Mouse (Mus musculus) testis, adult 2 months (tissue): ENCODE measurements around the gene Hsd11b1. TPM values are rescaled to one million over a fixed set of nuclear protein-coding genes. Genes with fewer than 3 reads are reported as not detected.

Source experiments
- H3K27ac ChIP-seq: fragments of 200-500 bp; 2 replicates; pipeline ENCODE4 v1.5.1; 2012; ENCODE audit warnings: low read depth, low read length; ENCODE audit not compliant: control insufficient read depth, insufficient read depth
- H3K27me3 ChIP-seq: fragments of 200-500 bp; 2 replicates; pipeline ENCODE4 v1.6.1; 2012; ENCODE audit warnings: mild to moderate bottlenecking, low read length, moderate library complexity; ENCODE audit not compliant: control insufficient read depth, insufficient read depth
- H3K36me3 ChIP-seq: fragments of 200-500 bp; 2 replicates; pipeline ENCODE4 v1.6.1; 2012; ENCODE audit warnings: mild to moderate bottlenecking, low read length; ENCODE audit not compliant: control insufficient read depth, insufficient read depth
- H3K4me1 ChIP-seq: fragments of 200-500 bp; 2 replicates; pipeline ENCODE4 v1.6.1; 2012; ENCODE audit warnings: low read length; ENCODE audit not compliant: control insufficient read depth, insufficient read depth
- H3K4me3 ChIP-seq: fragments of 200-500 bp; 2 replicates; pipeline ENCODE4 v1.5.1; 2012; ENCODE audit warnings: low read depth, mild to moderate bottlenecking, low read length, moderate library complexity, mixed read lengths; ENCODE audit not compliant: control insufficient read depth
- CTCF ChIP-seq: fragments of 200-500 bp; IDR thresholded peaks from 2 replicates; pipeline ENCODE4 v1.5.1; 2012; ENCODE audit warnings: low read depth, mild to moderate bottlenecking, inconsistent platforms, low read length, moderate library complexity; ENCODE audit not compliant: control insufficient read depth, insufficient read depth, insufficient replicate concordance
- POLR2A ChIP-seq: fragments of 200-500 bp; IDR thresholded peaks from 2 replicates; pipeline ENCODE4 v1.6.1; 2012; ENCODE audit warnings: low read depth, mild to moderate bottlenecking, inconsistent platforms, low read length, moderate library complexity; ENCODE audit not compliant: control insufficient read depth
- polyA plus RNA-seq: library from polyadenylated mRNA; depleted of rRNA; stranded (reverse); fragments of >200 nt; gene quantifications from 2 replicates; pipeline ENCODE4 v1.2.3, GENCODE M21; 2012

The Hsd11b1 gene
- polyA plus RNA-seq, 1 experiment = 0.67 TPM

DNA sequence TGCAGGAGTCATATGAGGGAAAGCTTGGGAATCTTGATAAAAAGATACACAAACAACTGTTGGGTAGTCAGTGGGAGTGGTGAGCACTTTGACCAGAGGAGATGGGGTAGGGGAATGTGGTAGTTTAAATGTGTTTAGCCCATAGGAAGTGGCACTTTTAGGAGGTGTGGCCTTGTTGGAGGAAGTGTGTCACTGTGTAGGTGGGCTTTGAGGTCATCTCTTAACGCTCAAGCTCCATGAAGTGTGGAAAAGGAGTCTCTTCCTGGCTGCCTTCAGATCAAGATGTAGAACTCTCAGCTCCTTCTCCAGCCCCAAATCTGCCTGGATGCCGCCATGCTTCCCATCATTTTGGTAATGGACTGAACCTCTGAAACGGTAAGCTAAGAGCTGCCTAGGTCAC is 56.4 kb downstream of the Hsd11b1 start, which contains the start of gene Lamb3:
Lamb3 (plus strand) TSS at position 197 of the 400 bp plus-strand sequence.
- Histone ChIP-seq H3K4me1 (no peaks in the 10 kb centered on the region), H3K4me3 (no peak within 1 kb of the TSS), H3K36me3 (no peaks in the 10 kb centered on the region), H3K27ac (no peak within 1 kb of the TSS), H3K27me3 (no peaks in the 10 kb centered on the region)
- no peak for TF ChIP-seq POLR2A
- no peak for TF ChIP-seq CTCF

GRCm38 (mm10) chr1:193205431-193205830 is 58.4 kb downstream of the Hsd11b1 start:
- no peaks in the 10 kb centered on the region for H3K36me3 ChIP-seq
- TF ChIP-seq POLR2A = no peak
- no peak for TF ChIP-seq CTCF
- no peaks in the 10 kb centered on the region for H3K27me3 ChIP-seq
- H3K4me3 ChIP-seq = no peak overlapping the region
- no peaks in the 10 kb centered on the region for H3K4me1 ChIP-seq
- H3K27ac ChIP-seq = no peak overlapping the region

- TF ChIP-seq CTCF (no peak), POLR2A (no peak)
- Histone ChIP-seq H3K4me1 (no peaks in the 10 kb centered on the region), H3K4me3 (no peak overlapping the region), H3K36me3 (no peaks in the 10 kb centered on the region), H3K27ac (no peak overlapping the region), H3K27me3 (no peaks in the 10 kb centered on the region)
Observed at GRCm38 (mm10) chr1:193203821-193204220, 60.1 kb downstream of the Hsd11b1 start.

- Histone ChIP-seq H3K4me1 (no peaks in the 10 kb centered on the region), H3K27ac (no peak within 1 kb of the TSS), H3K4me3 (no peak within 1 kb of the TSS), H3K36me3 (no peaks in the 10 kb centered on the region), H3K27me3 (no peaks in the 10 kb centered on the region)
- TF ChIP-seq POLR2A (no peak), CTCF (no peak)
Observed at GRCm38 (mm10) chr1:193201383-193201778, 62.5 kb downstream of the Hsd11b1 start, which contains the start of gene Traf3ip3. Gene Traf3ip3 (minus strand): TSS chr1:193201703.

GRCm38 (mm10) chr1:193200640-193201382 is 63.1 kb downstream of the Hsd11b1 start:
- no peaks in the 10 kb centered on the region for H3K36me3 ChIP-seq
- H3K27ac ChIP-seq = no peak overlapping the region
- H3K27me3 ChIP-seq = no peaks in the 10 kb centered on the region
- H3K4me3 ChIP-seq = no peak overlapping the region
- no peak for TF ChIP-seq CTCF
- TF ChIP-seq POLR2A = no peak
- no peaks in the 10 kb centered on the region for H3K4me1 ChIP-seq

GRCm38 (mm10) chr1:193198312-193198711 is 65.6 kb downstream of the Hsd11b1 start:
- TF ChIP-seq CTCF = no peak
- TF ChIP-seq POLR2A = no peak
- Histone ChIP-seq H3K27ac (no peak overlapping the region), H3K27me3 (no peaks in the 10 kb centered on the region), H3K36me3 (no peaks in the 10 kb centered on the region), H3K4me3 (no peak overlapping the region), H3K4me1 (no peaks in the 10 kb centered on the region)

DNA sequence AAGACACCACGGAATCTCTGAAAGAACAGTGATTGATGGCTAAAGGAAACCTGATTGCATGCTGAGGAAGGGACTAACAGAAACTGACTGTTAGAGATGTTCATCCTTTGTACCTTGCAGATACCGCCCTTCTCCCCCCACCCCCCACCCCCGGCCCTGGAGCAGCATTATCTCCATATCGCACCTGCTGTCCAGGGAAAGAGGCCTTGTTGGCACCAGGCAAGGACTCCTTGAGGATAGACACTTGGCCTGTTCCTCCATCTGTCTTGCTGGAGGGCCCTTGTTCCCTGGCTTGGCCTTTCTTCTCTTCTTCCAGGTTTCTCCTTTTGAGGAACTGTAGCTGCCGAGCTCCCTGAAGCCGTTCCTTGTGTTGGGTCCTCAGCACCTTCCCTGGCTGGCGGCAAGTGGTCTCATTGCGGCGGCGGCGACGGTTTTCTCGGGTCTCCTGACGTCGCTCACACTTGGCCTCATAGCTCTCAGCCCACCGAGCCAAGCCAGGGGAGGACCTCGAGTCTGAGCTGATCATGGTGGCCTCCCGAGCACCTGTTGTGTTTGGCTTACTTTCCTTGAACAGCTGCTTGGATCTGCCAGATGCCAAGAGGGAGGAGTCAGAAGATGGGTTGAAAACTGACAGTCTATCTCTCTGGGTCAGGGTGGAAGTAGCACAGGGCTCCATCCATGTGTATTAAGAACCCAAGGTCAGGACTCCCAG is 66.2 kb downstream of the Hsd11b1 start:
- Histone ChIP-seq H3K27ac (no peak overlapping the region), H3K27me3 (no peaks in the 10 kb centered on the region)

More for the DNA sequence above, 66.2 kb downstream of the Hsd11b1 start:
- H3K4me3 ChIP-seq = no peak overlapping the region
- no peak for TF ChIP-seq POLR2A
- TF ChIP-seq CTCF = no peak
- H3K4me1 ChIP-seq = no peaks in the 10 kb centered on the region
- H3K36me3 ChIP-seq = no peaks in the 10 kb centered on the region
